Mouse (Mus musculus): Measurements from ENCODE around the gene Srsf12. TPM values are rescaled to one million over a fixed set of nuclear protein-coding genes. Genes with fewer than 3 reads are reported as not detected.

The Srsf12 gene
- polyA plus RNA-seq, 1 experiment from 2014 or later: 1.7 TPM

DNA sequence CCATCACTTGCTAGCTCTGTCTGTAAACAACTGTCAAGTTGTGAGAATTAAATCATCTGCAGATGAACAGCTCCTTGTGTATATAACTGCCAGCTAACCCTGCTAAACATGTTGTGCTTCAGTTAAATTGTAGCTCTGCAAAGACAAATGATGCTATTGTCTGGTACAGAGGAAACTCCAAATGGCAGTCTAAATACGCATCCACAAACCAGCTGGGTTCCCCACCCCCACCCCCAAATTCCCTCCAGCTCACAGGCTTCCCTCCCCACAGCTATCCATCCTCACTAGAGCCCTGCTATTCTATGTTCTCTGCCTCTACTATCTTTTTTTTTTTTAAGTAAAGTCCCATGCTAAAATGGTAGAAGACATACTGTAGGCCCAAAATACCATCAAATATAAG lies 13.1 kb downstream of the Srsf12 start:
- 61% methylated on average over 1 of the region's 1 CpGs for WGBS (ENCODE audit: insufficient replicate concordance)

DNA sequence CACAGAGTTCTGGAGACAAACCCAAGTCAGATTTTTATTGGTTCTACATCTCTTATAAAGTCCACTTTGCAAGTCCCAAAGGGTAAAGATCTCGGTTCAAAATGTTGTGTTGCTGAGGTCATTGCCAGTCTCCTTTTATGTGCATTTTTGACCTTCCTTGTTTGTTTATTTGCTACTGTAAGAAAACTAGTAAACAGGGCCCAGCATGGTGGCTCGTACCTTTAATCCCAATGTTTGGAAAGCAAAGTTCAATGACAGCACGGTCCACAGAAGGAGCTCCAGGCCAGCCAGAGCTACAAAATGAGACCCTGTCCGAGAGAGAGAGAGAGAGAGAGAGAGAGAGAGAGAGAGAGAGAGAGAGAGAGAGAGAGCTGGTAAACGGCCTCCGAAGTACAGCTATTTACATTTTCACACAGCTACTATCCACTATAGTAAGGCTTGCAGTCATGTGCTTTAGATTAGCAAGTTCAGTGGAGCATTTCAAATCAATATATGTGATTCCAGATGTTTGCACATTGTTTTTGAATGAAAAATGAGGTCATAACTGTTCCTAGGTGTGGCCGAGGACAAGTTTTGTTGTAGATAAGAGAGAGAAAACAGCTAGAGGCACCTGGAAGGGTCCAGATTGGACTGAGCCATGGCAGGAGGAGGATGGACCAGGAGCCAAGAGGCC lies 15.3 kb downstream of the Srsf12 start:
- no peaks in the 10 kb centered on the region for H3K9me3 ChIP-seq (replicated peaks; ENCODE audit: control insufficient read depth, low read length)
- no peaks in the 10 kb centered on the region for H3K27me3 ChIP-seq (ENCODE audit: control insufficient read depth, insufficient read depth, low read length)
- no peaks in the 10 kb centered on the region for H3K36me3 ChIP-seq (ENCODE audit: control insufficient read depth, insufficient read depth, low read length)
- no peak overlapping the region for H3K9ac ChIP-seq (ENCODE audit: low read depth, low read length)
- no peaks in the 10 kb centered on the region for H3K4me1 ChIP-seq (ENCODE audit: control insufficient read depth, insufficient read depth, low read length)
- 74% methylated on average over 7 of the region's 7 CpGs for WGBS (ENCODE audit: insufficient replicate concordance)
- no peak overlapping the region for H3K4me3 ChIP-seq (ENCODE audit: low read depth, low read length)
- no peak for ATAC-seq (replicated peaks; ENCODE audit: insufficient number of reproducible peaks, low FRiP score, low TSS enrichment)
- H3K27ac ChIP-seq (ENCODE audit: low read depth, low read length): no peak overlapping the region
- H3K4me2 ChIP-seq: no peak overlapping the region

More for the DNA sequence above, 13.1 kb downstream of the Srsf12 start:
- ATAC-seq (replicated peaks; ENCODE audit: insufficient number of reproducible peaks, low FRiP score, low TSS enrichment): no peak
- Histone ChIP-seq H3K4me1 (ENCODE audit: control insufficient read depth, insufficient read depth, low read length) (no peaks in the 10 kb centered on the region), H3K4me3 (ENCODE audit: low read depth, low read length) (no peak overlapping the region), H3K36me3 (ENCODE audit: control insufficient read depth, insufficient read depth, low read length) (no peaks in the 10 kb centered on the region), H3K4me2 (no peak overlapping the region), H3K27me3 (ENCODE audit: control insufficient read depth, insufficient read depth, low read length) (no peaks in the 10 kb centered on the region), H3K27ac (ENCODE audit: low read depth, low read length) (no peak overlapping the region), H3K9me3 (replicated peaks; ENCODE audit: control insufficient read depth, low read length) (no peaks in the 10 kb centered on the region), H3K9ac (ENCODE audit: low read depth, low read length) (no peak overlapping the region)

DNA sequence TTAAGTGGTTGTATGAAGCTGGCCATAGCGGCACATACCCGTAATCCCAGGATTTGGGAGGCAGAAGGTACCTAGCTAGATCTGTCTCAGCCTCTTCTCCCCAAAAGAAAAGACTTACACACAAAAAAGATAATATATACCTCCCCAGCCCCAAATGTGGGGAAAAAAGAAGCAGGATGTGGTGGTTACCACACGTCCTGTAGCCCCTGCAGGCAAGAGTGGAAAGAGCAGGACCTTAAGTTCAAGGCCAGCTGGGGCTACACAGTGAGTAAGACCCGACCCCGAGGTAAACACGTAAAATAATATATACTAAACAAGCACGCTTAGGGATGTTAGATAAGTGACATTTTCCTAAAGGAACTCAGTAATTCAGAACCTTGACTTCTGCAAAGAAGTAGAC lies 18.4 kb downstream of the Srsf12 start:
- H3K4me1 ChIP-seq (ENCODE audit: control insufficient read depth, insufficient read depth, low read length): no peaks in the 10 kb centered on the region
- no peak overlapping the region for H3K9ac ChIP-seq (ENCODE audit: low read depth, low read length)
- no peak overlapping the region for H3K27ac ChIP-seq (ENCODE audit: low read depth, low read length)
- H3K9me3 ChIP-seq (replicated peaks; ENCODE audit: control insufficient read depth, low read length): no peaks in the 10 kb centered on the region
- H3K4me2 ChIP-seq: no peak overlapping the region
- no peaks in the 10 kb centered on the region for H3K36me3 ChIP-seq (ENCODE audit: control insufficient read depth, insufficient read depth, low read length)
- no peaks in the 10 kb centered on the region for H3K27me3 ChIP-seq (ENCODE audit: control insufficient read depth, insufficient read depth, low read length)
- no peak overlapping the region for H3K4me3 ChIP-seq (ENCODE audit: low read depth, low read length)
- ATAC-seq (replicated peaks; ENCODE audit: insufficient number of reproducible peaks, low FRiP score, low TSS enrichment): no peak
- WGBS (ENCODE audit: insufficient replicate concordance): 81% methylated on average over 7 of the region's 7 CpGs

DNA sequence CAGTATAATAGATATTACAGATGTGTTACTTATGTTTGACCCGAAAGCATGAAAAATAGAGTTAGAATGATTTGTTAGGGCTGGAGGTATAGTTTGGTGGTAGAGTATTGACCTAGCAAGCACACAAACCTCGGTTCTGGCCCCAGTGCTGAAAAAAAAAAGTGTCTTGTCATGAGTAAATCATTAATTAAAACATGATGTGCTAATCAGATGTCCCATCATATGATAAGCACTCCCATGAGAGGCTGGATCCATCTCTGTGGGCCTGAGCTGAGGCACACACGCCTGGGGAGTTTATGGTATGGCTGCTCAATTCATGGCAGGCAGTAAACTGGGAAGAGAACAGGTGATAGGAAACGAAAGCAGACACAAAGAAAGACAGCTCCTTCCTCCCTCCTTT lies 20.8 kb downstream of the Srsf12 start:
- Histone ChIP-seq H3K9me3 (replicated peaks; ENCODE audit: control insufficient read depth, low read length) (no peaks in the 10 kb centered on the region), H3K9ac (ENCODE audit: low read depth, low read length) (no peak overlapping the region), H3K27me3 (ENCODE audit: control insufficient read depth, insufficient read depth, low read length) (no peaks in the 10 kb centered on the region), H3K36me3 (ENCODE audit: control insufficient read depth, insufficient read depth, low read length) (no peaks in the 10 kb centered on the region), H3K4me3 (ENCODE audit: low read depth, low read length) (no peak overlapping the region), H3K4me1 (ENCODE audit: control insufficient read depth, insufficient read depth, low read length) (no peaks in the 10 kb centered on the region), H3K27ac (ENCODE audit: low read depth, low read length) (no peak overlapping the region), H3K4me2 (no peak overlapping the region)
- no peak for ATAC-seq (replicated peaks; ENCODE audit: insufficient number of reproducible peaks, low FRiP score, low TSS enrichment)
- 82% methylated on average over 4 of the region's 4 CpGs for whole genome bisulfite sequencing (ENCODE audit: insufficient replicate concordance)

DNA sequence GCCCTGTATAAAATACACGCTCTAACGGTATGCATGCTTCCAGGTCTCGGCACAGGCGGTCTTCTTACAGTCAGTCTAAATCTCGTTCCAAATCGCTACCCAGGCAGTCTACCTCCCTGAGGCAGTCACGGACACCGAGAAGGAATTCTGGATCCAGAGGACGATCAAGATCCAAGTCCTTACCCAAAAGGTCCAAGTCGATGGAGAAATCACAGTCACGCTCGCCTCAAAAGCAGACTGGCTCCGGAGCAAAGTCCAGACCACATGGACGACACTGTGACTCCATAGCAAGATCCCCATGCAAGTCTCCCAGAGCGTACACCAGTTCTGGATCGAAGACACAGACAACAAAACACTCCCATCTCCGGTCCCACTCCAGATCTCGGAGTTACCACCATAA lies 22.1 kb downstream of the Srsf12 start:
- Histone ChIP-seq H3K27ac (ENCODE audit: low read depth, low read length) (no peak overlapping the region), H3K9me3 (replicated peaks; ENCODE audit: control insufficient read depth, low read length) (no peaks in the 10 kb centered on the region), H3K4me1 (ENCODE audit: control insufficient read depth, insufficient read depth, low read length) (no peaks in the 10 kb centered on the region), H3K36me3 (ENCODE audit: control insufficient read depth, insufficient read depth, low read length) (no peaks in the 10 kb centered on the region), H3K9ac (ENCODE audit: low read depth, low read length) (no peak overlapping the region), H3K27me3 (ENCODE audit: control insufficient read depth, insufficient read depth, low read length) (no peaks in the 10 kb centered on the region), H3K4me2 (no peak overlapping the region), H3K4me3 (ENCODE audit: low read depth, low read length) (no peak overlapping the region)
- 89% methylated on average over 18 of the region's 18 CpGs for WGBS (ENCODE audit: insufficient replicate concordance)
- no peak for ATAC-seq (replicated peaks; ENCODE audit: insufficient number of reproducible peaks, low FRiP score, low TSS enrichment)

DNA sequence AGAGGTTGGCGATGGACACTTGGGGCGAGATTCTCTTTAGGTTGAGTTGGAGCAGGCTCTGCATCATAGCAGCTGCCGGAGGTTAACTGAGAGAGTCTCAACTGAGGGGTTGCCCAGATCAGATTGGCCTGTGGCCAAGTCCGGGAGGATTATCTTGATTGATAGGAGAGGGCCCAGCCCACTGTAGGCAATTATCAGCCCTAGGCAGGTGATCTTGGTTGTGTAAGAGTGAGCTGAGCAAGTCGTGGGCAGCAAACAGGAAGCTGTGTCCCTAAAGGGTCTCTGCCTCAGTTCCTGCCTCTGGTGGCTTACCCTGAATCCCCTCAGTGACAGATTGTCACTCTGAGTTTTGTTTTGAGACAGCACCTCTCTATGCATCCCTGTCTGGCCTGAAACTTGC lies 33.7 kb downstream of the Srsf12 start:
- peaks cover 19% of the 10 kb centered on the region for H3K36me3 ChIP-seq (ENCODE audit: control insufficient read depth, insufficient read depth, low read length)
- no peak overlapping the region for H3K4me3 ChIP-seq (ENCODE audit: low read depth, low read length)
- no peaks in the 10 kb centered on the region for H3K27me3 ChIP-seq (ENCODE audit: control insufficient read depth, insufficient read depth, low read length)
- ATAC-seq (replicated peaks; ENCODE audit: insufficient number of reproducible peaks, low FRiP score, low TSS enrichment): no peak
- WGBS (ENCODE audit: insufficient replicate concordance): 58% methylated on average over 5 of the region's 5 CpGs
- peaks cover 5% of the 10 kb centered on the region; the same call in 1 of the 2 replicates for H3K4me1 ChIP-seq (ENCODE audit: control insufficient read depth, insufficient read depth, low read length)
- H3K9me3 ChIP-seq (replicated peaks; ENCODE audit: control insufficient read depth, low read length): no peaks in the 10 kb centered on the region
- H3K27ac ChIP-seq (ENCODE audit: low read depth, low read length): no peak overlapping the region
- no peak overlapping the region for H3K9ac ChIP-seq (ENCODE audit: low read depth, low read length)
- H3K4me2 ChIP-seq: no peak overlapping the region

DNA sequence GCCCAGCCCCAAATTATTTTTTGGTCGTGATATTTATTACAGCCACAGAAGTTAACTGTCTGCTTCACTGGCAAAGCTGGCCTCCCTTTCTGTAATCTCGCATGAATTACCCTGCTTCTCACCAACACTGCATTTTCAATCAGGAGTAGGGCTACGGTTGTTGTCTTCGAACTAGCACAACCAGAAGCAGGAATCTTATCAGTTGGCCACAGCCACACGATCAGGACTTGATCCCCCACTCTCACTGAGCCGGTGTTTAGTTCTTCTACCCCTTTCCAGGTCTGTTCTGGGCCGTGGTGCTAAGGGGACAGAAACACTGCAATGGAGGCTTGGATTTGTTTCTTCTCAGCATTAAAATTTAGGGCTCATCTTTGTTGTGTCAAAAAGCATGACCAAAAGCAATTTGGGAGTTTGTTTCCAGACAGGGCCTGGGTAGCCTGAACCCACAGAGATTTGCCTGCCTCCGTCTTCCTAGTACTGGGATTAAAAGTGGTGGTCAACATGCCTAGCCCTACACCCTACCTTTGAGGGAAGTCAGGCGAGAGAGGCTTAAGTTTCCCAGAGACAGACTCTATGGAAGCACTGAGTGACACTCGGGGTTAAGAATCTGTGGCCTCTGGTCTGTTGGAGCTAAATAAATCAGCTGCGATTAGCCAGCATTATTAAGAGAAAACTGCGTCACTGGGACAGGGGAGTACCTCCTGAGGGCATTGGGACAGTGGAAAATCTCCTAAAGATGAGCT lies 34.4 kb downstream of the Srsf12 start:
- Histone ChIP-seq H3K27me3 (ENCODE audit: control insufficient read depth, insufficient read depth, low read length) (no peaks in the 10 kb centered on the region), H3K4me1 (ENCODE audit: control insufficient read depth, insufficient read depth, low read length) (peaks cover 5% of the 10 kb centered on the region; the same call in 1 of the 2 replicates), H3K4me3 (ENCODE audit: low read depth, low read length) (no peak overlapping the region), H3K27ac (ENCODE audit: low read depth, low read length) (no peak overlapping the region), H3K9me3 (replicated peaks; ENCODE audit: control insufficient read depth, low read length) (no peaks in the 10 kb centered on the region), H3K4me2 (no peak overlapping the region), H3K9ac (ENCODE audit: low read depth, low read length) (no peak overlapping the region), H3K36me3 (ENCODE audit: control insufficient read depth, insufficient read depth, low read length) (peaks cover 19% of the 10 kb centered on the region)
- 69% methylated on average over 12 of the region's 12 CpGs for WGBS (ENCODE audit: insufficient replicate concordance)
- no peak for ATAC-seq (replicated peaks; ENCODE audit: insufficient number of reproducible peaks, low FRiP score, low TSS enrichment)

DNA sequence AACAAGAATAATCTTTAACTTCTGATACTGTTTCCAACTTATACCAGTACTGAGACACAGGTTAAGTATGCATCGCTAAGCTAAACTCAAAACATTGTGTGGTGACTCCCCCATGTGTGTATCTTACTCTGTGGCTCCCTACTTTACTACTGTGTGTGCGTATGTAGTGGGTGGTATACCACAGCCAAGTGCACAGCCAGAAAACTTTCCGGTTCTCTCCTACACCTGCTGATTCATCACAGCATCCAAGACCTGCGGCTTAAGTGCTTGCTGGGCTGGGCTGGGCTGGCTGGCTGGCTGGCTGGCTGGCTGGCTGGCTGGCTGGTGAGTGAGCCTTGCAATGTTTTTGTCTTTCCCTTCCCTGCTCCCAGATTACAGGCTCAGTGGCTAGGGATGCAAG lies 35.1 kb downstream of the Srsf12 start:
- H3K27ac ChIP-seq (ENCODE audit: low read depth, low read length): no peak overlapping the region
- H3K4me3 ChIP-seq (ENCODE audit: low read depth, low read length): no peak overlapping the region
- H3K36me3 ChIP-seq (ENCODE audit: control insufficient read depth, insufficient read depth, low read length): peaks cover 19% of the 10 kb centered on the region
- no peak for ATAC-seq (replicated peaks; ENCODE audit: insufficient number of reproducible peaks, low FRiP score, low TSS enrichment)
- no peaks in the 10 kb centered on the region for H3K9me3 ChIP-seq (replicated peaks; ENCODE audit: control insufficient read depth, low read length)
- 82% methylated on average over 4 of the region's 4 CpGs for WGBS (ENCODE audit: insufficient replicate concordance)
- no peak overlapping the region for H3K9ac ChIP-seq (ENCODE audit: low read depth, low read length)
- no peaks in the 10 kb centered on the region for H3K27me3 ChIP-seq (ENCODE audit: control insufficient read depth, insufficient read depth, low read length)
- peaks cover 5% of the 10 kb centered on the region; the same call in 1 of the 2 replicates for H3K4me1 ChIP-seq (ENCODE audit: control insufficient read depth, insufficient read depth, low read length)
- H3K4me2 ChIP-seq: no peak overlapping the region

Data from heart, embryonic 11.5 days (tissue).